Mouse (Mus musculus) MEL (cell line): Measurements from ENCODE around the gene Gm10447. TPM values are rescaled to one million over a fixed set of nuclear protein-coding genes. Genes with fewer than 3 reads are reported as not detected.

Source experiments
- DNase-seq: peaks from one replicate; pipeline ENCODE4 v3.0.0; 2011; ENCODE audit warnings: low read depth, low spot score
- H3K27ac ChIP-seq: 2 replicates; pipeline ENCODE4 v1.5.1; 2012; ENCODE audit warnings: low read depth, mild to moderate bottlenecking, control low read depth, low read length, moderate library complexity; ENCODE audit not compliant: control insufficient read depth
- H3K27me3 ChIP-seq, 2 experiments: fragments of 150-350 bp in 1 of 2; sonication (generic) in 1 of 2; 2 replicates each; pipeline ENCODE4 v1.6.1; 2012; ENCODE audit warnings: low read length in 2 of 2, mild to moderate bottlenecking in 2 of 2, improper control_type of control experiment in 1 of 2, moderate library complexity in 1 of 2; ENCODE audit not compliant: insufficient read depth in 2 of 2, control insufficient read depth in 1 of 2
- H3K36me3 ChIP-seq, 2 experiments: 2 replicates each; pipeline ENCODE4 v1.6.1; 2012 to 2014; ENCODE audit warnings: low read length in 2 of 2, improper control_type of control experiment in 1 of 2, inconsistent platforms in 1 of 2, mild to moderate bottlenecking in 1 of 2; ENCODE audit not compliant: insufficient read depth in 2 of 2, control insufficient read depth in 1 of 2
- H3K4me1 ChIP-seq, 2 experiments: fragments of 150-350 bp in 1 of 2; sonication (generic) in 1 of 2; 2 replicates each; pipeline ENCODE4 v1.6.1; 2012; ENCODE audit warnings: low read length in 2 of 2, improper control_type of control experiment in 1 of 2, mild to moderate bottlenecking in 1 of 2; ENCODE audit not compliant: insufficient read depth in 2 of 2, control insufficient read depth in 1 of 2
- H3K4me3 ChIP-seq, 2 experiments: fragments of 150-350 bp in 1 of 2; sonication (generic) in 1 of 2; 2 replicates each; pipeline ENCODE4 v1.5.1; 2012; ENCODE audit warnings: low read depth in 2 of 2, low read length in 2 of 2, mild to moderate bottlenecking in 2 of 2, moderate library complexity in 2 of 2, control low read depth in 1 of 2, improper control_type of control experiment in 1 of 2; ENCODE audit not compliant: control insufficient read depth in 1 of 2, insufficient read depth in 1 of 2
- H3K79me2 ChIP-seq: 2 replicates; pipeline ENCODE4 v1.6.1; 2012; ENCODE audit warnings: mild to moderate bottlenecking, low read length, moderate library complexity; ENCODE audit not compliant: control insufficient read depth, poor library complexity, insufficient read depth
- H3K9ac ChIP-seq: 2 replicates; pipeline ENCODE4 v1.6.1; 2012; ENCODE audit warnings: low read depth, mild to moderate bottlenecking, control low read depth, low read length, moderate library complexity; ENCODE audit not compliant: control insufficient read depth, poor library complexity, severe bottlenecking
- H3K9me3 ChIP-seq: fragments of 150-350 bp; sonication (generic); replicated peaks from 2 replicates; pipeline ENCODE4 v1.6.1; 2012; ENCODE audit warnings: mild to moderate bottlenecking, low read length, improper control_type of control experiment, moderate library complexity; ENCODE audit not compliant: insufficient read depth
- BHLHE40 ChIP-seq: IDR thresholded peaks from 2 replicates; pipeline ENCODE4 v1.6.1; 2012; ENCODE audit warnings: low read depth, mild to moderate bottlenecking, inconsistent platforms, low read length, improper control_type of control experiment, borderline replicate concordance
- CHD2 ChIP-seq: IDR thresholded peaks from 2 replicates; pipeline ENCODE4 v1.6.1; 2011; ENCODE audit warnings: low read length, improper control_type of control experiment
- E2F4 ChIP-seq: IDR thresholded peaks from 2 replicates; pipeline ENCODE4 v1.6.1; 2011; ENCODE audit warnings: low read depth, low read length, improper control_type of control experiment, borderline replicate concordance
- ELF1 ChIP-seq: IDR thresholded peaks from 2 replicates; pipeline ENCODE4 v1.6.1; 2014; ENCODE audit warnings: low read depth, mild to moderate bottlenecking, inconsistent platforms, low read length, improper control_type of control experiment, moderate library complexity
- ETS1 ChIP-seq: IDR thresholded peaks from 2 replicates; pipeline ENCODE4 v1.6.1; 2012; ENCODE audit warnings: low read depth, mild to moderate bottlenecking, inconsistent platforms, low read length, improper control_type of control experiment, moderate library complexity
- MAFK ChIP-seq: IDR thresholded peaks from 2 replicates; pipeline ENCODE4 v1.6.1; 2011; ENCODE audit warnings: low read depth, mild to moderate bottlenecking, low read length, improper control_type of control experiment, borderline replicate concordance
- MAX ChIP-seq: IDR thresholded peaks from 2 replicates; pipeline ENCODE4 v1.6.1; 2011; ENCODE audit warnings: low read length, improper control_type of control experiment
- MEF2A ChIP-seq: IDR thresholded peaks from 2 replicates; pipeline ENCODE4 v1.6.1; 2014; ENCODE audit warnings: low read depth, mild to moderate bottlenecking, inconsistent platforms, low read length, improper control_type of control experiment; ENCODE audit not compliant: poor library complexity, insufficient replicate concordance, severe bottlenecking; ENCODE audit errors: extremely low read depth
- NELFE ChIP-seq: IDR thresholded peaks from 2 replicates; pipeline ENCODE4 v1.6.1; 2011; ENCODE audit warnings: low read depth, low read length, improper control_type of control experiment
- POLR2A ChIP-seq, 2 experiments: IDR thresholded peaks; 2 replicates each; pipeline ENCODE4 v1.6.1; 2011 to 2012; ENCODE audit warnings: low read length in 2 of 2, mild to moderate bottlenecking in 2 of 2, control low read depth in 1 of 2, improper control_type of control experiment in 1 of 2, low read depth in 1 of 2, moderate library complexity in 1 of 2; ENCODE audit not compliant: control insufficient read depth in 1 of 2, insufficient read depth in 1 of 2, poor library complexity in 1 of 2
- RAD21 ChIP-seq: IDR thresholded peaks from 2 replicates; pipeline ENCODE4 v1.6.1; 2011; ENCODE audit warnings: mild to moderate bottlenecking, low read depth, low read length, improper control_type of control experiment
- RCOR1 ChIP-seq: IDR thresholded peaks from 2 replicates; pipeline ENCODE4 v1.6.1; 2012; ENCODE audit warnings: low read depth, mild to moderate bottlenecking, inconsistent platforms, low read length, improper control_type of control experiment
- TBP ChIP-seq: IDR thresholded peaks from 2 replicates; pipeline ENCODE4 v1.8.0; 2011; ENCODE audit warnings: low read depth, low read length, improper control_type of control experiment
- UBTF ChIP-seq: IDR thresholded peaks from 2 replicates; pipeline ENCODE4 v1.6.1; 2012; ENCODE audit warnings: low read depth, mild to moderate bottlenecking, inconsistent platforms, low read length, improper control_type of control experiment, moderate library complexity, borderline replicate concordance; ENCODE audit not compliant: insufficient read depth
- USF1 ChIP-seq: IDR thresholded peaks from 2 replicates; pipeline ENCODE4 v1.6.1; 2014; ENCODE audit warnings: low read depth, mild to moderate bottlenecking, inconsistent platforms, low read length, improper control_type of control experiment, moderate library complexity
- USF2 ChIP-seq, 2 experiments: IDR thresholded peaks; 2 replicates each; pipeline ENCODE4 v1.6.1; 2011 to 2012; ENCODE audit warnings: improper control_type of control experiment in 2 of 2, low read length in 2 of 2, borderline replicate concordance in 1 of 2, inconsistent platforms in 1 of 2, low read depth in 1 of 2, mild to moderate bottlenecking in 1 of 2; ENCODE audit not compliant: insufficient read depth in 1 of 2
- ZKSCAN1 ChIP-seq: IDR thresholded peaks from 2 replicates; pipeline ENCODE4 v1.6.1; 2012; ENCODE audit warnings: low read depth, mild to moderate bottlenecking, inconsistent platforms, low read length, improper control_type of control experiment, moderate library complexity
- ZMIZ1 ChIP-seq: IDR thresholded peaks from 2 replicates; pipeline ENCODE4 v1.6.1; 2012; ENCODE audit warnings: low read depth, mild to moderate bottlenecking, inconsistent platforms, low read length, improper control_type of control experiment, moderate library complexity
- polyA plus RNA-seq, 2 experiments: library from polyadenylated mRNA; stranded (reverse) in 1 of 2; unstranded in 1 of 2; fragments of >175 nt in 1 of 2; fragments of >200 nt in 1 of 2; gene quantifications; 2 replicates each; pipeline versions ENCODE4 v1.2.1 to v1.2.4; 2012; ENCODE audit warnings: low replicate concordance in 2 of 2, low read depth in 1 of 2; ENCODE audit not compliant: insufficient read length in 2 of 2, insufficient read depth in 1 of 2, missing spikeins in 1 of 2
- total RNA-seq: library from RNA; depleted of rRNA; stranded (reverse); fragments of 300-350 nt; gene quantifications from 2 replicates; pipeline ENCODE4 v1.2.3, GENCODE M21; 2012

The Gm10447 gene
- total and polyA plus RNA-seq, 3 experiments: not detected

DNA sequence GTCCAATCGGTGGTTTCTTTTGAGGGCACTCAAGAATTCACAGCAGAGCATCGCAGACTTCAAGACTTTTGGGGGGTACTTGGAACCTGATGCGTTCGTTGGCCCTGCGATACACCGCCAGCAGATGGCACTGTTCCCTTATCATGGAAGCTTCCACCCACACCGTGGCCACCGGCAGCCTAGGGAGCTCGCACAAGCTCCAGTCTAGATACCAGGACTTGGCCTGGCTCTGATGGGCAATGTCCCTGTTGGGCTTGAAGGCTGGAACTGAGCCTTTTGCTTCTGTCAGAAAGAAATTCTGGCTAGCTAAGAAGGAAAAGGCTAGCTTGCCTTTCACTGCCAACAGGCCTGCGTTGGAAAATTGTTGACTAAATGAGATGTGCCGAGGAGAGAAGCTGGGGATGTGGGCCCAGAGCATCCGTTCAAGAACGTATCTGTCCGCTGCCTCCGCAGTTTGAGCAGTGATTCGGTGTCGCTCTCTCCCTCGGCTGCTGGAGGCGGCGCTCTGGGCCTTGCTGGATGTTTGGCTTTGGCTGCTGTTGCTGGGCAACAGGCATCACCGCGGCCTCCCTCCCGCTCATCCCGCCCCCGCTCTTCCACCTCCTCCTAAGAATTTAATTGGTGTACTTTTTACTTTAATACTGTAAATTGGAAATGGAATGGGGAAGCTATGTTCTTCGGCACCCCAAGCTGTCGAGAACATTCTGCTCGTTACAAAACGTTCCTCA lies 13.2 kb upstream of the Gm10447 start, which contains the start of gene Gm9837 (continued):
- TF ChIP-seq BHLHE40 (peak; percentile 28; the same call in 1 of the 2 replicates), USF1 (no peak), NELFE (no peak), CHD2 (no peak), POLR2A (IDR thresholded peaks at IDR 0.05; ENCODE audit: control insufficient read depth in 1 of 2, insufficient read depth in 1 of 2, low read depth in 1 of 2, low read length in 2 of 2, poor library complexity in 1 of 2) (no peak), MEF2A (no peak), E2F4 (no peak), MAFK (no peak), MAX (no peak; the same call in 1 of the 2 replicates), UBTF (no peak), RCOR1 (0 out of 2 replicates have a peak, but pooled peaks have one; percentile 9), TBP (no peak), USF2 (IDR thresholded peaks at IDR 0.05; ENCODE audit: borderline replicate concordance in 1 of 2, insufficient read depth in 1 of 2, low read depth in 1 of 2, low read length in 2 of 2) (no peak), ETS1 (no peak), ZMIZ1 (no peak), RAD21 (no peak; the same call in none of the 2 replicates), ELF1 (0 out of 2 replicates have a peak, but pooled peaks have one; percentile 7), ZKSCAN1 (no peak)

DNA sequence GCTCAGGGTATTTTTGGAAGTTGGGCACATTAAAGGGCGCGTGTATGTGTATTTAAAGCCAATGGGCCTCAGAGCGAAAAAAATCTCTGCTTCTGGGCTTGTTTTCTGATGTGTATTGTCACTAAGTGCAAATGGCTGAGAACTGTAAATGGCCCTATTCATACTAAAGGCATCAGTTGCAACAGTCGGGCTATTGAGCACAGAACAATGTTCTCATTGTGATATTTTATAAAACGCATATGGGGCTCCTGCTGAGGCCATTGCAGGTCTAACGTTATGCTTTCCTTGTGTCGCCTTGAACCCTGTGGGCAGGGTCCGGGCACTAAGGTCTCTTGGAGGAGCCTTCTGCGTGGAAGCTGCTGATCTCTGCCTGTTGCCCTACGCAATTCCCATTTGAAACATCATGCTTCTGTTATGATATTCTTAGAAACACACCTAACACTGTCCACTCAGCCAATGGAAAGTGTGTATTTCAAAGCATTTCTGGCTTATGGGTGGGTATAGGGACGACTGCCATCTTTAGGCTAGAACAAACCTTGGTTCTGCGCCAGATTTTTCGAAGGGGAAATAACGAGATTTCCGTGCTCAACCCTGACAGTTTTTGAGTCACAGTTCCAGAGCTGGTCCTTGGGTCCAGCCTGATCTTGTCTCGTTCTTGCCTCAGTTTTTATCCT lies 12.5 kb upstream of the Gm10447 start:
- H3K36me3 ChIP-seq: peaks cover 0 to 8% of the 10 kb centered on the region in 2 experiments; a peak in 1 of 4 replicates
- H3K4me1 ChIP-seq: peaks cover 2 to 11% of the 10 kb centered on the region in 2 experiments; a peak in 3 of 4 replicates
- 0 out of 2 replicates have a peak overlapping the region, but pooled peaks have one; percentile 18 for H3K9ac ChIP-seq
- no peak overlapping the region for H3K27ac ChIP-seq
- no peak for DNase-seq
- no peak for TF ChIP-seq USF2 (IDR thresholded peaks at IDR 0.05; ENCODE audit: borderline replicate concordance in 1 of 2, insufficient read depth in 1 of 2, low read depth in 1 of 2, low read length in 2 of 2)
- peak; percentile 25; the same call in 1 of the 2 replicates for TF ChIP-seq RCOR1
- no peak for TF ChIP-seq CHD2
- no peaks in the 10 kb centered on the region for H3K9me3 ChIP-seq
- H3K27me3 ChIP-seq: 0 out of 4 replicates have a peak, but pooled peaks cover 0 to 2% of the 10 kb centered on the region in 2 experiments
- H3K4me3 ChIP-seq: peak overlapping the region; percentile 36 to 42; a peak in 3 of 4 replicates
- H3K79me2 ChIP-seq: no peaks in the 10 kb centered on the region
